Mouse (Mus musculus): Measurements from ENCODE around the gene Synj1. TPM values are rescaled to one million over a fixed set of nuclear protein-coding genes. Genes with fewer than 3 reads are reported as not detected.

Synj1 gene
- polyA plus RNA-seq (2012; fragmentation: generic; extraction: Trizol) = 10.0 TPM

DNA sequence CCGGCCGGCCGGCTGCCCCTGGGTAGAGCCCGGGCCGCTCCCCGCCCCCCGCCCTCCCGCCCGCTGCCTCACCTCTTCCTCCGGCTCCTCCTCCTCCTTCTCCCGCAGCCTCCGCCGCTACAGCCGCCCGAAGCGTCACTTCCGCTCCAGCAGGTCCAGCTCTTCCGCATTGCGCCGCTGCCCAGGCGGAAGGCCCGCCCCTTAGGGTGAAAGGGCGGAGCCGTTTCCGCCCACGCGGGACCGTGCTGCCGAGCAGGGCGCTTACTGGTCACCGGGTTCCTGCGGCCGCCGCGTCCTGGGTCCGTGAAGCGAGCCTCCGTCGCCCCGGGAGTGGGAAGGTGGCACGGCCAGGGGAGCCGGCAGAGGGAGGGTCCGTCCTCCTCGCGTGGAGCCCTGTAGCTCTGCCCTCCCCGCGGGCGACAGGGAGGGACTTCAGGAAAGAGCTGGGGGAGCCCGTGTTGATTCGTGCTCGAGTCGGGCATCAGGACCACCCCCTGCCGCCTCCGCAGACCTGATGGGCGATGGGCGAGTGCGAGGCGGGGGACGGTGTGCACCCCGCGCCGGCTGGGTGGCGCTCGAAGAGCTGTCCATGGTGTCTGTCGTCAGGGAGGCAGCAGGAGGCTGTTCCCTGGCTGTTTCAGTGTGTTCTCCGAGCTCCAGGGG lies at the start of gene Synj1:
Gene Synj1, minus strand, starts transcription at position 288 of the 663 bp plus-strand sequence.
- Histone ChIP-seq H3K4me2 (ENCODE audit: low read depth) (peak within 1 kb of the TSS; percentile 96), H3K4me3 (peak within 1 kb of the TSS; percentile 67), H3ac (ENCODE audit: control insufficient read depth, insufficient read length) (peak within 1 kb of the TSS; percentile 98), H3K79me2 (ENCODE audit: control insufficient read depth, insufficient read depth) (peaks cover 11% of the 10 kb centered on the region), H3K36me3 (ENCODE audit: control insufficient read depth, insufficient read depth) (peaks cover 25% of the 10 kb centered on the region), H3K27me3 (ENCODE audit: control insufficient read depth, insufficient read depth, insufficient read length) (no peaks in the 10 kb centered on the region)
- no peak for TF ChIP-seq USF1 (IDR thresholded peaks at IDR 0.05; ENCODE audit: low read depth)
- no peak for TF ChIP-seq E2F4 (IDR thresholded peaks at IDR 0.05; ENCODE audit: insufficient read depth)
- TF ChIP-seq POLR2AphosphoS2 (IDR thresholded peaks at IDR 0.05; ENCODE audit: insufficient read length, low read depth) = peak; percentile 50
- peak; percentile 67 for TF ChIP-seq POLR2A (IDR thresholded peaks at IDR 0.05; ENCODE audit: insufficient read length, low read depth)
- TF ChIP-seq TCF3 (IDR thresholded peaks at IDR 0.05; ENCODE audit: insufficient read length, low read depth) = no peak
- TF ChIP-seq CEBPB (IDR thresholded peaks at IDR 0.05; ENCODE audit: insufficient read depth, poor library complexity, severe bottlenecking) = no peak
- TF ChIP-seq REST (IDR thresholded peaks at IDR 0.05; ENCODE audit: insufficient read depth, insufficient read length) = peak; percentile 95
- TF ChIP-seq MAX (IDR thresholded peaks at IDR 0.05; ENCODE audit: low read depth) = no peak
- no peak for TF ChIP-seq TCF12 (IDR thresholded peaks at IDR 0.05; ENCODE audit: insufficient read depth, poor library complexity, severe bottlenecking)
- TF ChIP-seq MYOG (IDR thresholded peaks at IDR 0.05; ENCODE audit: control insufficient read depth in 1 of 3, insufficient read depth in 1 of 3, insufficient read length in 2 of 3, low read depth in 2 of 3) = peak in 1 of 3 experiments; percentile 36
- TF ChIP-seq MYOD1 (IDR thresholded peaks at IDR 0.05; ENCODE audit: control insufficient read depth in 1 of 3, insufficient read length in 2 of 3, low read depth in 2 of 3) = peak in 1 of 3 experiments; percentile 11
- TF ChIP-seq SRF (IDR thresholded peaks at IDR 0.05; ENCODE audit: control insufficient read depth, insufficient read length, low read depth) = no peak

GRCm38 (mm10) chr16:91057741-91058140 lies 46.6 kb upstream of the Synj1 start:
- Histone ChIP-seq H3K79me2 (ENCODE audit: control insufficient read depth, insufficient read depth) (no peaks in the 10 kb centered on the region), H3K4me3 (no peak overlapping the region), H3K4me2 (ENCODE audit: low read depth) (no peak overlapping the region), H3K27me3 (ENCODE audit: control insufficient read depth, insufficient read depth, insufficient read length) (peaks cover 43% of the 10 kb centered on the region), H3ac (ENCODE audit: control insufficient read depth, insufficient read length) (no peak overlapping the region), H3K36me3 (ENCODE audit: control insufficient read depth, insufficient read depth) (no peaks in the 10 kb centered on the region)
- TF ChIP-seq SRF (IDR thresholded peaks at IDR 0.05; ENCODE audit: control insufficient read depth, insufficient read length, low read depth) (no peak), REST (IDR thresholded peaks at IDR 0.05; ENCODE audit: insufficient read depth, insufficient read length) (no peak), USF1 (IDR thresholded peaks at IDR 0.05; ENCODE audit: low read depth) (no peak), TCF3 (IDR thresholded peaks at IDR 0.05; ENCODE audit: insufficient read length, low read depth) (no peak), E2F4 (IDR thresholded peaks at IDR 0.05; ENCODE audit: insufficient read depth) (no peak), TCF12 (IDR thresholded peaks at IDR 0.05; ENCODE audit: insufficient read depth, poor library complexity, severe bottlenecking) (no peak), MYOD1 (IDR thresholded peaks at IDR 0.05; ENCODE audit: control insufficient read depth in 1 of 3, insufficient read length in 2 of 3, low read depth in 2 of 3) (no peak), POLR2AphosphoS2 (IDR thresholded peaks at IDR 0.05; ENCODE audit: insufficient read length, low read depth) (no peak), MAX (IDR thresholded peaks at IDR 0.05; ENCODE audit: low read depth) (no peak), CEBPB (IDR thresholded peaks at IDR 0.05; ENCODE audit: insufficient read depth, poor library complexity, severe bottlenecking) (no peak), MYOG (IDR thresholded peaks at IDR 0.05; ENCODE audit: control insufficient read depth in 1 of 3, insufficient read depth in 1 of 3, insufficient read length in 2 of 3, low read depth in 2 of 3) (no peak), POLR2A (IDR thresholded peaks at IDR 0.05; ENCODE audit: insufficient read length, low read depth) (no peak)

DNA sequence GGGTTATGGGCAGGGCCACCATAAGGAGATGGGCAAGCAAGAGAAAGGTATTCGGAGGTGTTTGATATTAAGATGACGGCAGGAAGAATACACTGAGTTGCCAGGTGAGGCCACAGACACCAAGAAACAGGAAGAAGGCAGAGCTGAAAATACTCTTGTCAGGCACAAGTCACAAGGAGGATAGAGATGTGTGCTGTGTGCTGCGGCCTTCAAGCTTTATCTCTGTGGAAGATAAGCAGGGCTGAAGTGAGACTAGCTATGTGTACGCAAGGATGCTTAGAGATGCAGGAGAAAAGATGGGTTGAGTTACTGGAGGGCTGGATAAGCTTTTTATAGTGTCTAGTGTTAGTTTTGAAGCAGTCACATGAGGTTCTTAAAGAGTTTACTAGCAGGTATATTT lies 46.2 kb upstream of the Synj1 start:
- peaks cover 40% of the 10 kb centered on the region for H3K27me3 ChIP-seq (ENCODE audit: control insufficient read depth, insufficient read depth, insufficient read length)
- H3K4me3 ChIP-seq = no peak overlapping the region

DNA sequence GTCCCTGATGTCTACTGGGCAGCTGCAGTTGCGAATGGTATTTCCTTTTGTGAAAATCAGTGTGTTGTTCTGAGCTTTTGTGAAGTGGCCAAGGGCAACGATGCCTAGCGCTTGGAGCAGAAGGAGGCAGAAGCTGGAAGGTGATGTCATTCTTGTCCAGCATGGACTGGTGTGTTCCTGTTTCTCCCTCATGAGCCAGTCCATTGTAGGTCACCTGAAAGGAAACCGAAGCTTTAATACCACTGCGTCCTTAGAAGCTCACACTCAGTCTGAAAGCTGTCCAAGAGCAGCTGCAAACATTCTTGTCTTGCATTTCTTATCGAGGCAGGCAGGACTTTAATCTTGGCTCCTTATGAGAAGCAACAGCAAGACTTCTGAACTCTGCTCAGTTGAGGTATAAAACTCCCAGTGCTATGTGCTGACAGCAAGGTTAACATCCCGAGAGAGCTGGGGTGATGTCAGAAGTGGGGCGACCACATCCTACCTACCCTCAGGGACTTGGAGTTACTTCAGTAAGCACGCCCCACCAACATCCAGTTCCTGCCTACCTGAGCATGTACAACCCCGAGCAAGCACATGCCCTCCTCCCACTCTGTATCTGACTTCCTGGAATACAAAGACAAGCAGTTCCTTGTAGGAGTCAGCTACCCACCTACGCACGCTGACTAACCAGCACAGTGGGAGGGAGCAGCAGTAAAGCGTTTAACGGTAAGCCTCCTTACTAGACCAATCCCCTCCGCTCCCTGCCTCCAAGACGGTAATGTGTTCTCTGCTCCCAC lies 45.1 kb upstream of the Synj1 start:
- Histone ChIP-seq H3K36me3 (ENCODE audit: control insufficient read depth, insufficient read depth) (no peaks in the 10 kb centered on the region), H3K79me2 (ENCODE audit: control insufficient read depth, insufficient read depth) (no peaks in the 10 kb centered on the region), H3ac (ENCODE audit: control insufficient read depth, insufficient read length) (no peak overlapping the region), H3K27me3 (ENCODE audit: control insufficient read depth, insufficient read depth, insufficient read length) (peaks cover 39% of the 10 kb centered on the region), H3K4me3 (no peak overlapping the region), H3K4me2 (ENCODE audit: low read depth) (no peak overlapping the region)
- TF ChIP-seq MAX (IDR thresholded peaks at IDR 0.05; ENCODE audit: low read depth) = no peak
- no peak for TF ChIP-seq USF1 (IDR thresholded peaks at IDR 0.05; ENCODE audit: low read depth)
- no peak for TF ChIP-seq E2F4 (IDR thresholded peaks at IDR 0.05; ENCODE audit: insufficient read depth)
- no peak for TF ChIP-seq MYOG (IDR thresholded peaks at IDR 0.05; ENCODE audit: control insufficient read depth in 1 of 3, insufficient read depth in 1 of 3, insufficient read length in 2 of 3, low read depth in 2 of 3)
- no peak for TF ChIP-seq POLR2AphosphoS2 (IDR thresholded peaks at IDR 0.05; ENCODE audit: insufficient read length, low read depth)
- no peak for TF ChIP-seq CEBPB (IDR thresholded peaks at IDR 0.05; ENCODE audit: insufficient read depth, poor library complexity, severe bottlenecking)
- no peak for TF ChIP-seq TCF3 (IDR thresholded peaks at IDR 0.05; ENCODE audit: insufficient read length, low read depth)
- no peak for TF ChIP-seq REST (IDR thresholded peaks at IDR 0.05; ENCODE audit: insufficient read depth, insufficient read length)
- TF ChIP-seq SRF (IDR thresholded peaks at IDR 0.05; ENCODE audit: control insufficient read depth, insufficient read length, low read depth) = no peak
- TF ChIP-seq MYOD1 (IDR thresholded peaks at IDR 0.05; ENCODE audit: control insufficient read depth in 1 of 3, insufficient read length in 2 of 3, low read depth in 2 of 3) = no peak
- no peak for TF ChIP-seq TCF12 (IDR thresholded peaks at IDR 0.05; ENCODE audit: insufficient read depth, poor library complexity, severe bottlenecking)
- no peak for TF ChIP-seq POLR2A (IDR thresholded peaks at IDR 0.05; ENCODE audit: insufficient read length, low read depth)

More for the DNA sequence above, 46.2 kb upstream of the Synj1 start:
- Histone ChIP-seq H3K36me3 (ENCODE audit: control insufficient read depth, insufficient read depth) (no peaks in the 10 kb centered on the region), H3K4me2 (ENCODE audit: low read depth) (no peak overlapping the region), H3K79me2 (ENCODE audit: control insufficient read depth, insufficient read depth) (no peaks in the 10 kb centered on the region), H3ac (ENCODE audit: control insufficient read depth, insufficient read length) (no peak overlapping the region)
- TF ChIP-seq MYOD1 (IDR thresholded peaks at IDR 0.05; ENCODE audit: control insufficient read depth in 1 of 3, insufficient read length in 2 of 3, low read depth in 2 of 3) (no peak), POLR2AphosphoS2 (IDR thresholded peaks at IDR 0.05; ENCODE audit: insufficient read length, low read depth) (no peak), MAX (IDR thresholded peaks at IDR 0.05; ENCODE audit: low read depth) (no peak), REST (IDR thresholded peaks at IDR 0.05; ENCODE audit: insufficient read depth, insufficient read length) (no peak), SRF (IDR thresholded peaks at IDR 0.05; ENCODE audit: control insufficient read depth, insufficient read length, low read depth) (no peak), MYOG (IDR thresholded peaks at IDR 0.05; ENCODE audit: control insufficient read depth in 1 of 3, insufficient read depth in 1 of 3, insufficient read length in 2 of 3, low read depth in 2 of 3) (no peak), POLR2A (IDR thresholded peaks at IDR 0.05; ENCODE audit: insufficient read length, low read depth) (no peak), TCF3 (IDR thresholded peaks at IDR 0.05; ENCODE audit: insufficient read length, low read depth) (no peak), TCF12 (IDR thresholded peaks at IDR 0.05; ENCODE audit: insufficient read depth, poor library complexity, severe bottlenecking) (no peak), E2F4 (IDR thresholded peaks at IDR 0.05; ENCODE audit: insufficient read depth) (no peak), USF1 (IDR thresholded peaks at IDR 0.05; ENCODE audit: low read depth) (no peak), CEBPB (IDR thresholded peaks at IDR 0.05; ENCODE audit: insufficient read depth, poor library complexity, severe bottlenecking) (no peak)

All from myocyte (in vitro differentiated cells).